Mouse (Mus musculus): ENCODE measurements around the gene Isoc2a. TPM values are rescaled to one million over a fixed set of nuclear protein-coding genes. Genes with fewer than 3 reads are reported as not detected.

The Isoc2a gene
- polyA plus RNA-seq, 1 experiment = 14.5 TPM

DNA sequence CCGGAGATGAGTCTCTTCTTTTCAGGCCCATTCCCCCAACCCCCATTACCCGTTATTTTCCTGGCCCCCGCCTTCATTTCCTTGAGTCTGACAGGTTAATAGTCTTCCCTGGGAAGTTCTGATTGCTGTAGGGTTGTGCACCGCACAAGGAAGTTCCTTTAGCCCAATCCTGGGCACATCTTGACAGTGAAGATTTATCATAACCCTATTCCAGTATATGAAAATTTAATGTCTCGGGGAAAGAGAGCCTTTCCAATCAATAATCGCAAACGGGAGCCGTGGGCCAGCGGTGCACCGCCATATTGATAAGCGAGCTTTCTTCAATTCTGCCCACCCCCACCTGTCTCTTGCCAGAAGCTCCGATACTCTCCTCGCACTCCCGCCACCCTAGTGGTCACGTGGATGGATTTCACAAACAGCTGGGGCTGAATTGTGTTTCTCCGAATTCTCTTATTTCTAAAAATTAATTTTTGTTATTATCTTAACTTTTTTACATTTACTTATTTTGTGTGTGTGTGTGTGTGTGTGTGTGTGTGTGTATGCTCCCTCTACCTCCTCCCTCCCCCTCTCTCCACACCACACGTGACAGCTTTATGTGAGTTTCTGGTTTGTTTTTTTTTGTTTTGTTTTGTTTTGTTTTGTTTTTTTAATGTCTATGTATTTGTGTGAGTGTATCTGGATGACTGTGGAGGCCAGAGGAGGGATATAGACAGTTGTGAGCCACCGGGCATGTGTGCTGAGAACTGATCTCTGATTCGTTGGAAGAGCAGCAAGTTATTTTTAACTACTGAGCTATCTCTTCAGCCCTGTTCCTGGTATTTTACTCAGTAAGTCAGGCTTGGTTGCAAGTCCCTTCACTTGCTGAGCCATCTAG, 22.9 kb downstream of the Isoc2a start:
- Histone ChIP-seq H3K27ac (ENCODE audit: insufficient read depth, low read length) (no peak overlapping the region), H3K36me3 (ENCODE audit: control insufficient read depth, insufficient read depth, low read length) (no peaks in the 10 kb centered on the region), H3K27me3 (ENCODE audit: control insufficient read depth, insufficient read depth, low read length) (no peaks in the 10 kb centered on the region; the same call in 1 of the 2 replicates), H3K4me1 (ENCODE audit: control insufficient read depth, insufficient read depth, insufficient read length) (no peaks in the 10 kb centered on the region), H3K4me3 (ENCODE audit: extremely low read depth, insufficient read depth, insufficient read length) (peak overlapping the region; percentile 20; the same call in 1 of the 2 replicates)
- no peak for TF ChIP-seq POLR2A (IDR thresholded peaks at IDR 0.05; ENCODE audit: low read depth, low read length)
- DNase-seq (ENCODE audit: low read depth in 1 of 2, low spot score in 2 of 2) = no peak
- WGBS = 11% methylated on average over 19 of the region's 19 CpGs

DNA sequence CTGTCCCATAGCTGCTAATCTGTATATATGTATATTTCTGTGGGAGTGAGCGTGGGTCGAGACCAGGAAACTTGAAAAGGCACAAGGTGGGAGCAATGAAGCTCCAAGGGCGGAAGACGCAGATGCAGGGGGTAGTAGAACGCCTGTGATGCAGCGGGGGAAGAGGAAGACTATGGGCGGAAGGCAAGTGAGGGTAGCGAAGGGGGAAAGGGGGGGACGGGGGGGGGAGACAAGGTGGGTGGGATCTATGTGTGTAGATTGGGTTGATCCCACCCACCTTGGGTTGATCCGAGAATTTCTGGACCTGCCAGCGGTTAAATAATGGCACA, 23.5 kb downstream of the Isoc2a start:
- no peak overlapping the region for H3K27ac ChIP-seq (ENCODE audit: insufficient read depth, low read length)
- 28% methylated on average over 11 of the region's 11 CpGs for WGBS
- TF ChIP-seq POLR2A (IDR thresholded peaks at IDR 0.05; ENCODE audit: low read depth, low read length) = no peak
- no peak for TF ChIP-seq CTCF (IDR thresholded peaks at IDR 0.05; ENCODE audit: extremely low read depth, insufficient read depth, insufficient read length, insufficient replicate concordance)
- no peaks in the 10 kb centered on the region for H3K36me3 ChIP-seq (ENCODE audit: control insufficient read depth, insufficient read depth, low read length)
- H3K4me1 ChIP-seq (ENCODE audit: control insufficient read depth, insufficient read depth, insufficient read length) = no peaks in the 10 kb centered on the region
- H3K4me3 ChIP-seq (ENCODE audit: extremely low read depth, insufficient read depth, insufficient read length) = peak overlapping the region; percentile 10; the same call in 1 of the 2 replicates
- DNase-seq (ENCODE audit: low read depth in 1 of 2, low spot score in 2 of 2) = no peak
- H3K27me3 ChIP-seq (ENCODE audit: control insufficient read depth, insufficient read depth, low read length) = no peaks in the 10 kb centered on the region; the same call in 1 of the 2 replicates

DNA sequence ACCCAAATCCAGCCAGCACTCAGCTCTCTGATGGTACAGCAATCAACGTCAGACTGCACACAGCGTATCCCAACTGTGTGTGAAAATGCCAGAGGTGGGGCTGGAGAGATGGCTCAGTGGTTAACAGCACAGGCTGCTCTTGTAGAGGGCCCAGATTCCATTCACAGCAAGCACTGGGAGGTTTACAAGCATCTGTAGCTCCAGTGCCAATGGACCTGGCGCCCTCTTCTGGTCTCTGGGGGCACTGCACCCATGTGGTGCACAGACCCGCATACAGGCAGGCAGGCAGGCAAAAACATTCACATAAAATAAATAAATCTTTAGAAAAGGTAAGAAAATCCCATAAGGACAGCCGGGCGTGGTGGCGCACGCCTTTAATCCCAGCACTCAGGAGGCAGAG, 24.2 kb downstream of the Isoc2a start:
- WGBS = 76% methylated on average over 8 of the region's 8 CpGs

DNA sequence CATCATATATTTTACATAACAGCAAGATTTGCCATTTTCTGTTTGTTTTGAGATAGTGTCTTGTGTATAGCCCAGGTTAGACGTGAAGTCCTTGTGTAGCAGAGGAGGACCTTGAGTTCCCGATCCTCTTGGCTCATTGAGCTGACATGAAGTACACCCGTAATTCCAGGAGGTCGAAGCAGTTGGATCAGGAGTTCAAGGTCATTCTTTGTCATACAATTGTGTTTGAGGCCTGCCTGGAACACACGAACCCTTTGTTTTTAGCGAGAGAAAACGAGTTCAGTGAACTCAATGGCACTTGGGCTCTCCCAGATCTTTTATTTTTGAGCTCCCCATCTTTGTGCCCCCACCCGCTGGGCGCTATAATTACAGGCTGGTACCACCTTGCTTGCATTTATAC, 25.5 kb downstream of the Isoc2a start:
- no peaks in the 10 kb centered on the region for H3K4me1 ChIP-seq (ENCODE audit: control insufficient read depth, insufficient read depth, insufficient read length)
- no peaks in the 10 kb centered on the region for H3K36me3 ChIP-seq (ENCODE audit: control insufficient read depth, insufficient read depth, low read length)
- no peak for TF ChIP-seq CTCF (IDR thresholded peaks at IDR 0.05; ENCODE audit: extremely low read depth, insufficient read depth, insufficient read length, insufficient replicate concordance)
- TF ChIP-seq POLR2A (IDR thresholded peaks at IDR 0.05; ENCODE audit: low read depth, low read length) = no peak
- no peak for DNase-seq (ENCODE audit: low read depth in 1 of 2, low spot score in 2 of 2)
- H3K27me3 ChIP-seq (ENCODE audit: control insufficient read depth, insufficient read depth, low read length) = no peaks in the 10 kb centered on the region; the same call in 1 of the 2 replicates
- no peak overlapping the region for H3K27ac ChIP-seq (ENCODE audit: insufficient read depth, low read length)
- WGBS = 88% methylated on average over 9 of the region's 9 CpGs
- H3K4me3 ChIP-seq (ENCODE audit: extremely low read depth, insufficient read depth, insufficient read length) = no peak overlapping the region

More for the DNA sequence above, 24.2 kb downstream of the Isoc2a start:
- TF ChIP-seq CTCF (IDR thresholded peaks at IDR 0.05; ENCODE audit: extremely low read depth, insufficient read depth, insufficient read length, insufficient replicate concordance) = no peak
- no peak overlapping the region for H3K4me3 ChIP-seq (ENCODE audit: extremely low read depth, insufficient read depth, insufficient read length)
- DNase-seq (ENCODE audit: low read depth in 1 of 2, low spot score in 2 of 2) = no peak
- H3K27ac ChIP-seq (ENCODE audit: insufficient read depth, low read length) = no peak overlapping the region
- H3K27me3 ChIP-seq (ENCODE audit: control insufficient read depth, insufficient read depth, low read length) = no peaks in the 10 kb centered on the region; the same call in 1 of the 2 replicates
- no peaks in the 10 kb centered on the region for H3K36me3 ChIP-seq (ENCODE audit: control insufficient read depth, insufficient read depth, low read length)
- H3K4me1 ChIP-seq (ENCODE audit: control insufficient read depth, insufficient read depth, insufficient read length) = no peaks in the 10 kb centered on the region

DNA sequence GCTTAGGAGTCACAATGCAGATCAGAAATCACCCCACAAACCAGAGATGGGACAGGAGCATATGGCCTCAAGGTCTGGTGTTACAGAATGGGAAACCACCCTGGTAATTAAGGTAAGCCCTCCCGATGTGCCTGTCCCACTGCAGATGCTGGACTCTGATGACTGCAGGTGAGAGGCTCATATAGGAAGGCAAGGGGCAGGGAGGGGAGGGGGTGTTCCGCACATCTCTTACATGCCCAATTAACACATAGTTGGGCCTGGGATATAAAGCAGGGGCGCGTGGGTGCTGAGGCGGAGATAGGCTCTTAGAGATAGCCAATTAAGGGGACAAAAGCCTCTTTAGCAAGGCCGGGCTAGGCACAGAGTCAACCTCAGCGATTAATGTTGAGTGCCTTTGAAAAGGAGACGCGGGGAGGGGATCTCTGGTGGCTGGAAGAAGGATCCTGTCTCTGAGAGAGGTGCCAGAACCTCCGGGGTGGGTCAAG, 29.6 kb downstream of the Isoc2a start, which contains the start of gene Gm36210:
TSS of gene Gm36210 (minus strand) at position 51 of the 485 bp plus-strand sequence.
- TF ChIP-seq CTCF (IDR thresholded peaks at IDR 0.05; ENCODE audit: extremely low read depth, insufficient read depth, insufficient read length, insufficient replicate concordance) (no peak), POLR2A (IDR thresholded peaks at IDR 0.05; ENCODE audit: low read depth, low read length) (no peak)
- DNase-seq (ENCODE audit: low read depth in 1 of 2, low spot score in 2 of 2) = no peak
- Histone ChIP-seq H3K4me1 (ENCODE audit: control insufficient read depth, insufficient read depth, insufficient read length) (no peaks in the 10 kb centered on the region), H3K4me3 (ENCODE audit: extremely low read depth, insufficient read depth, insufficient read length) (no peak within 1 kb of the TSS), H3K27ac (ENCODE audit: insufficient read depth, low read length) (no peak within 1 kb of the TSS), H3K36me3 (ENCODE audit: control insufficient read depth, insufficient read depth, low read length) (no peaks in the 10 kb centered on the region), H3K27me3 (ENCODE audit: control insufficient read depth, insufficient read depth, low read length) (no peaks in the 10 kb centered on the region)
- 80% methylated on average over 10 of the region's 10 CpGs for WGBS

DNA sequence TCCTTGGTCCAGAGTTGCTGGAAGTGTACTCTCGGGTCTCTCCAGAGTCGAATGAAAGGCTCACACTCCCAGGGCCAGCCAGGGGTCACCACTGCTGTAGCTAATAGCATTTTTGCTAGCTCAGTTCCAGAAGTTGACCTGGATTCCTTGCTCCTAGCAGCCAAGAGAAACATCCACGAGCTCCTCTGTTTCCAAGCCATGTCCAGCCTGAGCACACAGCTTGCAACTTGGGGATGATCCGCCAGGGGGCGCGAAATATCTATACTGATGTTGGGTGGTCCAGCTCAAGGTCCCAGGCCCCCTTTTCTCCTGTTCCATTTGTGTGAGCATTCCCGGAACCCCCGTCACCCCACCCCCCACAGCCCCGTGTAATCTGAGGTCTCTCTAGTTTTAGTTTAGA, 34.6 kb downstream of the Isoc2a start:
- Histone ChIP-seq H3K4me3 (ENCODE audit: extremely low read depth, insufficient read depth, insufficient read length) (no peak overlapping the region), H3K27me3 (ENCODE audit: control insufficient read depth, insufficient read depth, low read length) (no peaks in the 10 kb centered on the region), H3K4me1 (ENCODE audit: control insufficient read depth, insufficient read depth, insufficient read length) (peaks cover 6% of the 10 kb centered on the region; the same call in 1 of the 2 replicates), H3K27ac (ENCODE audit: insufficient read depth, low read length) (no peak overlapping the region), H3K36me3 (ENCODE audit: control insufficient read depth, insufficient read depth, low read length) (no peaks in the 10 kb centered on the region)
- WGBS = 59% methylated on average over 9 of the region's 9 CpGs
- TF ChIP-seq CTCF (IDR thresholded peaks at IDR 0.05; ENCODE audit: extremely low read depth, insufficient read depth, insufficient read length, insufficient replicate concordance) (peak; percentile 29; the same call in 1 of the 2 replicates), POLR2A (IDR thresholded peaks at IDR 0.05; ENCODE audit: low read depth, low read length) (no peak)
- DNase-seq (ENCODE audit: low read depth in 1 of 2, low spot score in 2 of 2) = peak in 1 of 2 experiments; percentile 33

DNA sequence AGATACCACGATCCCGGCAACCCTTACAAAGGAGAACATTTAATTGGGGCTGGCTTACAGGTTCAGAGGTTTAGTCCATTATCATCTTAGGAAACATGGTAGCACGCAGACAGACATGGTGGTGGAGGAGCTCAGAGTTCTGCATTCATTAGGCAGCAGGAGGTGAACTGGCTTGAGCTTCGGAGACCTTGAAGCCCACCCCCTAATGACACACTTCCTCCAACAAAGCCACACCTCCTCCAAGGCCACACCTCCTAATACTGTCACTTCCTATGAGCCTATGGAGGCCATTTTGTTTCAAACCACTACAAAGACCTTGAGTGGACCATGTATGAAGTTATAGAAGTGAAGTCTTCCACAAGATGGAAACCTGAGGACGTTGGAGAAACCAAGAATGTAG, 35.3 kb downstream of the Isoc2a start:
- WGBS = 79% methylated on average over 5 of the region's 5 CpGs
- Histone ChIP-seq H3K4me3 (ENCODE audit: extremely low read depth, insufficient read depth, insufficient read length) (no peak overlapping the region), H3K36me3 (ENCODE audit: control insufficient read depth, insufficient read depth, low read length) (no peaks in the 10 kb centered on the region), H3K27ac (ENCODE audit: insufficient read depth, low read length) (no peak overlapping the region), H3K4me1 (ENCODE audit: control insufficient read depth, insufficient read depth, insufficient read length) (peaks cover 6% of the 10 kb centered on the region; the same call in 1 of the 2 replicates), H3K27me3 (ENCODE audit: control insufficient read depth, insufficient read depth, low read length) (no peaks in the 10 kb centered on the region)
- no peak for TF ChIP-seq CTCF (IDR thresholded peaks at IDR 0.05; ENCODE audit: extremely low read depth, insufficient read depth, insufficient read length, insufficient replicate concordance)
- no peak for TF ChIP-seq POLR2A (IDR thresholded peaks at IDR 0.05; ENCODE audit: low read depth, low read length)
- no peak for DNase-seq (ENCODE audit: low read depth in 1 of 2, low spot score in 2 of 2)

Measured in spleen, adult 2 months (tissue).